Mouse (Mus musculus) hindbrain, embryonic 10.5 days (tissue): ENCODE data around the gene Mettl26. TPM values are rescaled to one million over a fixed set of nuclear protein-coding genes. Genes with fewer than 3 reads are reported as not detected.
A peak's percentile ranks its signal among the peaks of the same experiment; 100 is the strongest.

Experiments
- DNase-seq: peaks from one replicate; pipeline ENCODE4 v3.0.0-alpha.2; 2017; ENCODE audit warnings: low spot score
- H3K27ac ChIP-seq: fragments of 300-500 bp; sonication (generic); 2 replicates; pipeline ENCODE4 v1.5.1; 2016; ENCODE audit warnings: mild to moderate bottlenecking, moderate library complexity
- H3K27me3 ChIP-seq: fragments of 300-500 bp; sonication (generic); 2 replicates; pipeline ENCODE4 v1.6.1; 2016; ENCODE audit warnings: mild to moderate bottlenecking; ENCODE audit not compliant: poor library complexity, insufficient read depth, severe bottlenecking
- H3K36me3 ChIP-seq: fragments of 300-500 bp; sonication (generic); 2 replicates; pipeline ENCODE4 v1.6.1; 2016; ENCODE audit warnings: mild to moderate bottlenecking, moderate library complexity
- H3K4me1 ChIP-seq: fragments of 300-500 bp; sonication (generic); replicated peaks from 2 replicates; pipeline ENCODE4 v1.6.1; 2016; ENCODE audit warnings: mild to moderate bottlenecking
- H3K4me3 ChIP-seq: fragments of 300-500 bp; sonication (generic); 2 replicates; pipeline ENCODE4 v1.5.1; 2016; ENCODE audit warnings: mild to moderate bottlenecking, moderate library complexity
- H3K9me3 ChIP-seq: fragments of 300-500 bp; sonication (generic); 2 replicates; pipeline ENCODE4 v1.6.1; 2016; ENCODE audit warnings: mild to moderate bottlenecking, moderate library complexity
- WGBS: fragments of 180-500 bp; shearing (Covaris S2); methylation state at CpG from one replicate; pipeline ENCODE4 v1.1.7; 2016; 5-methylcytosine and 5-hydroxymethylcytosine counted together
- polyA plus RNA-seq: library from polyadenylated mRNA; unstranded; fragments of >200 nt; fragmentation: Nextera tagmentation; extraction: Ambion mirVana; gene quantifications from 2 replicates; pipeline ENCODE4 v1.2.1, GENCODE M21; 2016

Gene Mettl26
- polyA plus RNA-seq, 1 experiment from 2014 or later = 69.9 TPM

DNA sequence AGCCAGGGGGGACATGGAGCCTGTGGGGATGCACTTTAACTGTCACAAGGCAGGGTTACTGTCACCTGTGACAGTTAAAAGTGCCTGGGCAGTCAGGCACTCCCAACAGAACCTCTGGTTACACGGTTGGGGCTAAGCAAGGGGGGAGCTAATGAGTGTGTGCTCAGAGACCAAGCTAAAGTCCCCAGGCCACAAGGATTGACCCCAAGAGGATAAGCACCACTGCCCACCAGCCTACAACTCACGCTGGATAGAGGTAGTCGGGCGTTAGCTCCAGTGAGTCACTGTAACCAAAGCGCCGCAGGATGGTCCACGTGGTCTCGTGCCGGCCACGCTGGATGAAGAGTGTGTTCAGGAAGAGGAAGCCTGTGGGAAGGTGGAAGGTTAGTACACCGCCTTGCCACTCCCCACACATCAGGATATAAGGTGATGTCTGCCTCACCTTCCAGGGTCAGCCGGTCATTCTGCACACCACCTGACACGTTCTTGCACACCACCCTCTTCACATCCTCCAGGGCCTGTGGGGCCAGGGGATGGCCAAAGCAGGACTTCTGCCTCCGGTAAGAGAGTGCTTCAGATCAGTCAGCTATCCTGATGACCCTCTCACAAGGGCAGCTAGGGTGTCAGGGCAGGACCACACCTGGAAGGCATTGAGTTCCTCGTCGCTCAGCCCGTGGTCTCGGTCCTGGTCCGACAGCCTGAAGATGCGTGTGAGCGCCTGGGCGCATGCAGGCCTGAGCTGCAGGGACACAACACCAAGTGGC lies 33.6 kb upstream of the Mettl26 start, which contains the start of gene Gm20683:
TSS of gene Gm20683 (minus strand) at position 647 of the 764 bp plus-strand sequence.
- peaks cover 62% of the 10 kb centered on the region for H3K4me1 ChIP-seq
- DNase-seq = no peak
- 93% methylated on average over 22 of the region's 22 CpGs for WGBS
- no peaks in the 10 kb centered on the region for H3K9me3 ChIP-seq
- peaks cover 71% of the 10 kb centered on the region for H3K36me3 ChIP-seq
- no peak within 1 kb of the TSS for H3K27ac ChIP-seq
- no peaks in the 10 kb centered on the region for H3K27me3 ChIP-seq
- H3K4me3 ChIP-seq = peak within 1 kb of the TSS; percentile 9; the same call in 1 of the 2 replicates

DNA sequence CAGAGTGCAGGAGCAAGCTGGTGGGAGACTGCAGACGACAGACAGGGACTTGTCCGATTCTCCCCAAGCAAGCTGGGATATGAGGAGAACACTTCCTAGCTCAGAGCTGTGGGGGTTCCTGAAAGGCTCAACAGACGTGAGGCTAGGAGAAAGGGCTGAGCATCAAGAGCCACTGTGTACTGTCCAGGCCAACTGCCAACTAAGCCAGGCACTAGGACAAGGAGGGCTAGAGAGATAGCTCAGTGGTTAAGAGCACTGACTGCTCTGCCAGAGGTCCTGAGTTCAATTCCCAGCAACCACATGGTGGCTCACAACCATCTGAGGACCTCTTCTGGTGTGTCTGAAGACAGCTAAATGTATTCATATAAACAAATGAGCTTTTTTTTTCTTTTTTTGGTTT lies 32.4 kb upstream of the Mettl26 start:
- WGBS = 86% methylated on average over 3 of the region's 3 CpGs
- Histone ChIP-seq H3K36me3 (peaks cover 84% of the 10 kb centered on the region), H3K9me3 (no peaks in the 10 kb centered on the region), H3K27ac (no peak overlapping the region), H3K27me3 (no peaks in the 10 kb centered on the region), H3K4me1 (peaks cover 50% of the 10 kb centered on the region), H3K4me3 (peak overlapping the region; percentile 9; the same call in 1 of the 2 replicates)
- no peak for DNase-seq

DNA sequence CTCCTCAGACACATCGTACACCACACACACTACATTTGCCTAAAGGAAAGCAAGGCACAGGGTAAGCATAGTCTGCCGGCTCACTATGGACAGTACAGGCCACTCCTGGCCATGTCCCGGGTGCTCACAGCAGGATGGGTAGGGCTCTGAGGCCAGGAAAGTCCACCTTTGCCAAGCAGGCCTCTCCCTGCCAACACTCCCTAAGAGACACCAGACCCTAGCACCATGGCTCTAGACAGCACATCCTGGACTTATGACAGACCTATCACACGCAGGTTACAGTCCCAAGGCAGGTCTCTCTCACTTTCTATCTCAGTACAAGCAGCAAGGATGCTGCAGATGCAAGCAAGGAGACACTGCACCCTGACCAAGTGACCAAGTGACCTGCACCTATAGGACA lies 31.8 kb upstream of the Mettl26 start:
- H3K36me3 ChIP-seq = peaks cover 85% of the 10 kb centered on the region
- DNase-seq = no peak
- H3K9me3 ChIP-seq = no peaks in the 10 kb centered on the region
- H3K4me1 ChIP-seq = peaks cover 44% of the 10 kb centered on the region
- H3K27me3 ChIP-seq = no peaks in the 10 kb centered on the region
- 90% methylated on average over 4 of the region's 4 CpGs for WGBS
- no peak overlapping the region for H3K27ac ChIP-seq
- peak overlapping the region; percentile 86 for H3K4me3 ChIP-seq

DNA sequence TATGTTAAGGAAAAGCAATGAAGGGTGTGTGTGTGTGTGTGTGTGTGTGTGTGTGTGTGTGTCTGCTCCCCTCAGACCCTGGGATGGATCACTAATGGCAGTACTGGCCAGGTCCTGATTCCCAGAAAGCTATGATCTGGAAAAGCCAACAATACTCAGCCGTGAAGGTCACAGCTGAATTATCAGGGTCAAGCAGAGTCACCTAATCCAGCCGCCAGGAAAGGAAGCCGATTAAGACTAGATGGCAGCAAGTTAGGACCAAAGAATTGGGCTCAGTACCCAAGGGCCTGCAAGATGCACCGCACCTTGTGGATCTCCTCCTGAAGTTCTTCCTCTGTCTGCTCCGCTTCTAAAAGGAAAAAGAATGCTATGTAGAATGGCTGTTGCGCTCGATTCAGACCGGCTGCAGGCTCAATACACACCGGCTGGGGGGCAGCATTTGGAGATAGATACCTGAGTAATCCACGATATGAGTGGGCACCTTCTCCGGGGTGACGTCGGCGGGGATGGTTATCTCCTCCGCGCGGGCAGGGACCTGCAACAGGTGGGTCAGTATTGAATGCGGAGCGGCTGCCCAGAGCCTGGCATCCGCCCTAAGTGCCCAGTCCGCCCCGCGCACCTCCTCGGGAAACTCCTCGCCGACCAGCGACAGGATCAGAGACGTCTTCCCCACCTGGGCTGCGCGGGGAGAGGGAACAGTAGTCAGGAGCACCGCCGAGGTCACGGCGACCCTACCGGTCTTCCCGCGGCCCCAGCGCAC lies 31.1 kb upstream of the Mettl26 start:
- peak overlapping the region; percentile 95 for H3K27ac ChIP-seq
- H3K4me1 ChIP-seq = peaks cover 38% of the 10 kb centered on the region
- no peaks in the 10 kb centered on the region for H3K27me3 ChIP-seq
- H3K4me3 ChIP-seq = peak overlapping the region; percentile 86
- no peak for DNase-seq
- 4% methylated on average over 38 of the region's 38 CpGs for WGBS
- H3K9me3 ChIP-seq = no peaks in the 10 kb centered on the region
- H3K36me3 ChIP-seq = peaks cover 85% of the 10 kb centered on the region

DNA sequence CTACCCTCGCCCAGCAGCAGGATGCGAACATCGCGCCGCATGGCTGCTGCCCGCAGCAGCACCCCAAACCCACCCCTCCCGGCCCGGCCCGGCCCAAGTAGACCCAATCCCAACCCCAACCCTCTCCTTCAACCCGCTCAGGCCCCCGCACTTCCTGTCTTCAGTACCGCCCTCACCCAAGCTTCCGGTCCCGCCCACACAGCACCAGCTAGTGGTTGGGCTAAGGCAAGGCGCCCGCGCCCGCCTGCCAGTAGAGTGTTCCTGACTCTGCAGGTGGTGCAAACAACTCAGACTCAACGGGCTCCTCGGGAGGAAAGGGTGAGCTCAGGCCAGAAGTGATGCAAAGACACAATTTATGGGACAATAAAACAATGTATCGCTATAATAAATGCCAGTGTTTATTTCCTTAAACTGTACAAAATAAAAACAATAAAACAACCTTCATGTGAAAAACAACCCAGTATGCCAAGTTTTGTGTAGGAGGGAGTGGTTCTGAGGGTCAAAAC lies 30.4 kb upstream of the Mettl26 start, which contains the start of gene Rhot2:
TSS of gene Rhot2 (minus strand) at position 456 of the 506 bp plus-strand sequence.
- H3K27me3 ChIP-seq = no peaks in the 10 kb centered on the region
- H3K9me3 ChIP-seq = no peaks in the 10 kb centered on the region
- H3K27ac ChIP-seq = peak within 1 kb of the TSS; percentile 95
- peaks cover 85% of the 10 kb centered on the region for H3K36me3 ChIP-seq
- peak within 1 kb of the TSS; percentile 86 for H3K4me3 ChIP-seq
- DNase-seq = peak; percentile 93
- peaks cover 31% of the 10 kb centered on the region for H3K4me1 ChIP-seq
- under 1% methylated on average over 21 of the region's 21 CpGs for WGBS

DNA sequence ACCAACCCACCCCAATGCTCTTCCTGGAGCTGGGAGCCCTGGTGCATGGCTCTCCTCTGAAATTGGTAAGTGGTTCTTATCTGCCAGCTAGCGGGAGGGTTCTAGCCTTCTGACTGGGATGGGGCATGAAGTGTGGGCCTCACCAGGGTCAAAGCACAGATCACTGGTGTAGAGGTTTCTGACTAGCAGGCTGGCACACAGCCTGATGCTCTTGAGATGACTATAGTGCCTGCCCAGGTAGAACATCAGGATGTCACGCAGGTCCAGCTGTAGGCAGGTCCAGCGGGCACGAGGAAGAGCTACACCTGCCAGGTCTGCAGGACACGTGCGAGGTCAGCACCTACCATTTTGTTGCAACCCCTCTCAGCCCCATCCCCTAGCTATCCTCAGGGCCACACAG lies 14.6 kb upstream of the Mettl26 start:
- H3K27ac ChIP-seq = peak overlapping the region; percentile 96
- peak overlapping the region; percentile 82 for H3K4me3 ChIP-seq
- H3K9me3 ChIP-seq = no peaks in the 10 kb centered on the region
- peaks cover 34% of the 10 kb centered on the region for H3K4me1 ChIP-seq
- H3K36me3 ChIP-seq = peaks cover 29% of the 10 kb centered on the region
- WGBS = 91% methylated on average over 6 of the region's 6 CpGs
- DNase-seq = no peak
- H3K27me3 ChIP-seq = no peaks in the 10 kb centered on the region

DNA sequence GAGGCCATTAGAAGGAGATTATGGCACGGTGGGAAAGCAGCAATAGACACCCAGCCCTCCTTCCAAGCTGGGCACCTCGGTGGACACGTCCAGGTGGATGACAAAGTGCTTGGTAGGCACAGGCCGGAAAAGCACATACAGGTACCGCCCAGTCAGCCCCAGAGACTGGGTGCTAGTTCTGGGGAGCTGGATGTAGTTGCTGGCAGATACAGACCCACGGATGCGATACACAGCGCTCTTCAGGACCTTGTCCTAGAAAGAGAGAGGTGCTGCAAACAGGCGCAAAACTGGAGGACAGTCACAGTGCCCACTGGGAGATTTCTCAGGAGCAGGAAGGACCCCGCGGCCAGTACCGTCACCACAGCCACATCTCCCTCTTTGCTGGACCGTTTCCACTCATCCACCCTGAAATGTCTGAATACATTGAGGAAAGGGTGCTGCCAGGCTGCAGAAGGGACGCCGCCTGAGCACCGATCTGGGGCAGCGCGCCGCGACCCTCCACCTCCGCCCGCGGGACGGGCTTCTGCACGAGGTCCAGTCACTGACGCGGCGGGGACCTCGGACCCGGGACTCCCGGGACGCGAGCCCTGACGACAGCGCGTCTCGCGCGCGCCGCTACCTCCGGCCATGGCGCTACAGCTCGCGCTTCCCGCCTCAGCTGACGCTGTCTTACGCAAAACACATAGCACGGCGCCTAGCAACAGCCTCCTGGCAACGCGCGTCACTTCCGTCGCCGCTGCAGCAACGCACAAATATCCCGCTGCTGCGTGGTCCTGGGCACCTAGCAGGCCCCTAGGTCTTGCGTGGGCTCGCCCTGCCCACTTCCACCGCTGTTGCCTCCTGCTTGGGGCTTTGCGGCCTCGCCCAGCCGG lies 13.8 kb upstream of the Mettl26 start, which contains the start of gene Wdr90:
TSS of gene Wdr90 (minus strand) at position 670 of the 872 bp plus-strand sequence.
- peaks cover 34% of the 10 kb centered on the region for H3K4me1 ChIP-seq
- 3% methylated on average over 65 of the region's 65 CpGs for WGBS
- peak; percentile 93 for DNase-seq

DNA sequence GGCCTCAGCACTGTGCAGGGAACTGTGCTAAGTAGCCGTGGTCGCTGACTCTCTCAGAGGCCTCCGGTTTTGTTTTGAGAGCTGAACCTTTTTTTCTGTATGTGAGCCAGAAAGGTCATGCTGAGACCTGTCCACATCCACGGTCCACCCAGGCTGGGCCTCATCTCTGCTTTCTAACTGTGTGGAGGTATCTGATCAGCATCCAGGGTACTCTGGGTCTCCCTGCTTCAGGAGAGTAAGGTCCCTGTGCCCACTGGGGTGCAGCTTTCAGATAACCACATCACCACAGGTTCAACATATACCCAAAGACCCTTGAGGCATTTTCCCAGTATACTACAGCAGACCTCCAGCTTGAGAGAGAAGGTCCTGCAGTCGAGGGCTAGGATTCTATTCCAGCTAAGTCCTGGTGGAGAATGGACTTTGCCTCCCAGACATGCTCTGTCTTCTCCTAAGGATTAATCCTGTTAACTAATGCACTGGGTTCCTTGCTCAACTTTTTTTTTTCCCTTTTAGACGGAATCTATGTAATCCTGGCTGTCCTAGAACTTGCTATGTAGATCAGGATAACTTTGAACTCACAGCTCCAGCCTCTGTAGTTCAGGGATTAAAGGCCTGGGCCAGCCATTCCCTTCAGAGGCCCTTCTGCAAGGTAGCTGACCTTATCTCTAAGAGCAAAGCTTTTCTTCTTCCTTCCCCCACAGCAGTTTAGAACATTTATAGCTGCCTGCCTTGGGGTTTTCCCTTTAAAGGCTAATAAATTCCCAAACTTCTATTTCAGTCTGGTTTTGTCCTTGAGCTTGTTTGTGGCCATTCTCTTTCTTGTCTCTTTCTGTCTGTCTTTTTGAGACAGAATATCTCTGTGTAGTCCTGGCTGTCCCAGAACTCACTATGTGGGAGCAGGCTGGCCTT lies 12.9 kb upstream of the Mettl26 start:
- Histone ChIP-seq H3K4me1 (peaks cover 38% of the 10 kb centered on the region), H3K27me3 (no peaks in the 10 kb centered on the region), H3K36me3 (peaks cover 16% of the 10 kb centered on the region), H3K27ac (peak overlapping the region; percentile 96), H3K4me3 (peak overlapping the region; percentile 82), H3K9me3 (no peaks in the 10 kb centered on the region)
- 16% methylated on average over 6 of the region's 6 CpGs for WGBS
- no peak for DNase-seq

More for the DNA sequence above, 13.8 kb upstream of the Mettl26 start, which contains the start of gene Wdr90:
- Histone ChIP-seq H3K4me3 (peak within 1 kb of the TSS; percentile 82), H3K27me3 (no peaks in the 10 kb centered on the region), H3K9me3 (no peaks in the 10 kb centered on the region), H3K27ac (peak within 1 kb of the TSS; percentile 96), H3K36me3 (peaks cover 20% of the 10 kb centered on the region)

DNA sequence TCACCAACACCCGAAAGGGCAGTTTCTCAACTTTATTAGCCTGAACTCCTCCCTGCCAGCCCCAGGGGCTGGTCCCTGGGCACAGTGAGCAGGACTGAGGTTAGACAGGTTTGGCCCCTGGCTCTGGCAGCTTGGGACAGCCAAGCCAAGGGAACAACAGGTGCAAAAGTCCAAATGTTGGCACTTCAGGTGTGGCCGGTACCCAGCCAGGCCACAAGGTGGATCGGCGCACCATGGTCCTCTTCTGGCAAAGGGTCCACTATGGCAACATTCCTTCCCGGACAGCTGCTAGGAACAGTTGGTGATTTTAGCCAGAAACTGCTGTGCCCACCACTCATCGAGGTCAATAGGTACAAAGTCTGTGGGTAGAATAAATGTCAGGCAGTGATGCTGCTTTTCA lies 11.2 kb upstream of the Mettl26 start:
- H3K4me1 ChIP-seq = peaks cover 55% of the 10 kb centered on the region
- no peak for DNase-seq
- WGBS = 92% methylated on average over 6 of the region's 6 CpGs
- no peaks in the 10 kb centered on the region for H3K9me3 ChIP-seq
- 0 out of 2 replicates have a peak, but pooled peaks cover 2% of the 10 kb centered on the region for H3K27me3 ChIP-seq
- H3K27ac ChIP-seq = no peak overlapping the region
- peaks cover 7% of the 10 kb centered on the region; the same call in 1 of the 2 replicates for H3K36me3 ChIP-seq
- no peak overlapping the region for H3K4me3 ChIP-seq

DNA sequence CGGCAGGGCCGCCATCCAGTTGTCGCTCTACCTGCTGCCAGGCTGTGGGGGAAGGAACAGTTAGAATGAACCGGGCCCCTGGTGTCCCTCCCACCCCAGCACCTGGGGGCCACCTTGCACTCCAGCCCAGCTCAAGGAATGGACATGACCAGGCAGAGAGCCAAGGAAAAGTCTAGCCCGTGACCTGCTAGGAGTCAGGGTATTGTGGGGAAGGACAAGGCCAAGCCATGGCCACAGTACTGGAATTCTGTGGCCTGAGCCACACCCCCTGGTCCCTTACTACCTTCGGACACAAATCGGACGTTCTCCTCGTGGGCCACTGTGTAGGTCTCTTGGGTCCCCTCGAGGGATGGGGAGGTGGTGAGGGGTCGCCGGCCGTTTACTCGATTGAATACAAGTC lies 10.6 kb upstream of the Mettl26 start:
- Histone ChIP-seq H3K27me3 (0 out of 2 replicates have a peak, but pooled peaks cover 2% of the 10 kb centered on the region), H3K4me1 (peaks cover 58% of the 10 kb centered on the region), H3K9me3 (no peaks in the 10 kb centered on the region), H3K4me3 (no peak overlapping the region; the same call in 1 of the 2 replicates), H3K36me3 (peaks cover under 1% of the 10 kb centered on the region; the same call in 1 of the 2 replicates), H3K27ac (no peak overlapping the region)
- DNase-seq = no peak
- 90% methylated on average over 14 of the region's 14 CpGs for WGBS

DNA sequence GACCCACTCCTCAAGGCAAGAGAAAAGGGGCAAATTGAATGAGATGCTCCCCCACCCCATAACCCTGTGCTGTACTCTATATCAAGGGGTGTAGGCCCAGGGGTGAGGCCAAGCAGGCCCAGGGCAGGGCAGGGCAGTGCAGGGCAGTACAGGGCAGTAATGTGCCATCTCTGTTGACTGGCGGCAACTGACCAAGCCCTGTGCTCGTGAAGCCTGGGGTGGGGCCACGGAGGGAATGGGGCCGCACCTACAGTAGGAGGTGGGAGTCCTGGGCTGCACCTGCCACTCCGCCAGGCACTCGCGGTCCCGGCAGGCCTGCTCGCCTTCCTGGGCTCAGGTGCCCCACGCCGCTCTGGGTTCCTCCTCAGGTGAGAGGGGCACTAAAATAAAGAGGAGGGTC lies 9.6 kb upstream of the Mettl26 start:
- Histone ChIP-seq H3K27ac (no peak overlapping the region), H3K27me3 (0 out of 2 replicates have a peak, but pooled peaks cover 2% of the 10 kb centered on the region), H3K9me3 (no peaks in the 10 kb centered on the region), H3K4me3 (no peak overlapping the region), H3K36me3 (no peaks in the 10 kb centered on the region), H3K4me1 (peaks cover 49% of the 10 kb centered on the region)
- WGBS = 89% methylated on average over 11 of the region's 11 CpGs
- no peak for DNase-seq
